Mouse (Mus musculus) kidney, embryonic 14.5 days (tissue): ENCODE measurements around the gene Ptprd. TPM values are rescaled to one million over a fixed set of nuclear protein-coding genes. Genes with fewer than 3 reads are reported as not detected.

Experiments
- ATAC-seq: fragments of 200-750 bp; cut with Nextera tagmentation; 2 replicates; pipeline ENCODE4 v1.8.0; 2017; ENCODE audit warnings: moderate number of reproducible peaks, mild to moderate bottlenecking, moderate TSS enrichment, moderate library complexity; ENCODE audit not compliant: low FRiP score, low TSS enrichment
- H3K27ac ChIP-seq: fragments of 300-500 bp; sonication (generic); 2 replicates; pipeline ENCODE4 v1.5.1; 2014; ENCODE audit warnings: low read depth, mild to moderate bottlenecking, low read length, moderate library complexity, mixed read lengths
- H3K27me3 ChIP-seq: fragments of 300-500 bp; sonication (generic); 2 replicates; pipeline ENCODE4 v1.6.1; 2014; ENCODE audit warnings: mild to moderate bottlenecking, low read length; ENCODE audit not compliant: control insufficient read depth, insufficient read depth
- H3K36me3 ChIP-seq: fragments of 300-500 bp; sonication (generic); 2 replicates; pipeline ENCODE4 v1.6.1; 2014; ENCODE audit warnings: low read length, mixed read lengths; ENCODE audit not compliant: control insufficient read depth, insufficient read depth
- H3K4me1 ChIP-seq: fragments of 300-500 bp; sonication (generic); 2 replicates; pipeline ENCODE4 v1.6.1; 2014; ENCODE audit warnings: low read length, mixed read lengths; ENCODE audit not compliant: control insufficient read depth, insufficient read depth
- H3K4me2 ChIP-seq: fragments of 300-500 bp; sonication (generic); replicated peaks from 2 replicates; pipeline ENCODE4 v1.6.1; 2014; ENCODE audit warnings: low read depth, mild to moderate bottlenecking, low read length
- H3K4me3 ChIP-seq: fragments of 300-500 bp; sonication (generic); 2 replicates; pipeline ENCODE4 v1.5.1; 2014; ENCODE audit warnings: mild to moderate bottlenecking, low read length
- H3K9ac ChIP-seq: fragments of 300-500 bp; sonication (generic); 2 replicates; pipeline ENCODE4 v1.6.1; 2014; ENCODE audit warnings: low read depth, mild to moderate bottlenecking, low read length, moderate library complexity
- H3K9me3 ChIP-seq: fragments of 300-500 bp; sonication (generic); 2 replicates; pipeline ENCODE4 v1.6.1; 2016; ENCODE audit warnings: low read length; ENCODE audit not compliant: control insufficient read depth
- whole genome bisulfite sequencing: fragments of 180-500 bp; shearing (Covaris S2); extraction: QIAGEN DNeasy Blood & Tissue Kit; methylation state at CpG from one replicate; pipeline ENCODE4 v1.1.7; 2014; 5-methylcytosine and 5-hydroxymethylcytosine counted together
- polyA plus RNA-seq: library from polyadenylated mRNA; unstranded; fragments of >200 nt; fragmentation: Nextera tagmentation; extraction: Ambion mirVana; gene quantifications from 2 replicates; pipeline ENCODE4 v1.2.1, GENCODE M21; 2014

Gene Ptprd
- polyA plus RNA-seq, 1 experiment from 2014 or later: 34.8 TPM

DNA sequence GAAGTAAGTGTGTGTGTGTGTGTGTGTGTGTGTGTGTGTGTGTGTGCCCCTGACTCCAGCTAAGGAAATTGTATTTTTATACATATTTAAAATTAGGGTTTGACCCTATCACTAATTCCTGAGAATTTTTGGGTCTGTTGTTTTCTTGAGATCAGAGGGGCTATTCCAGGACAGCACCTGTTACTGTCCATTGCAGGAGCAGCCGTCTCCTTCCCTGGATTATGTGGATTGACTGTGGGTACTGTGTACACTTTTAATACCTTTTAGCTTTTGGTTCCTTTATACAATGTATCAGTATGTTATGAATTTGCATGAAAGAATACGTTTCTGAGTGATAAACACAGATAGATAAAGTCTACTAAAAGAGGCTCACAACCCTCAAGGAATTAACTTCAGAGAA lies 1670.0 kb downstream of the Ptprd start:
- H3K4me1 ChIP-seq: no peaks in the 10 kb centered on the region
- H3K36me3 ChIP-seq: no peaks in the 10 kb centered on the region
- H3K4me2 ChIP-seq: no peak overlapping the region
- no peaks in the 10 kb centered on the region for H3K27me3 ChIP-seq
- no peak overlapping the region for H3K27ac ChIP-seq
- no peak for ATAC-seq
- no peak overlapping the region for H3K9ac ChIP-seq
- no peak overlapping the region for H3K4me3 ChIP-seq
- H3K9me3 ChIP-seq: no peaks in the 10 kb centered on the region
- 81% methylated on average over 2 of the region's 2 CpGs for WGBS

DNA sequence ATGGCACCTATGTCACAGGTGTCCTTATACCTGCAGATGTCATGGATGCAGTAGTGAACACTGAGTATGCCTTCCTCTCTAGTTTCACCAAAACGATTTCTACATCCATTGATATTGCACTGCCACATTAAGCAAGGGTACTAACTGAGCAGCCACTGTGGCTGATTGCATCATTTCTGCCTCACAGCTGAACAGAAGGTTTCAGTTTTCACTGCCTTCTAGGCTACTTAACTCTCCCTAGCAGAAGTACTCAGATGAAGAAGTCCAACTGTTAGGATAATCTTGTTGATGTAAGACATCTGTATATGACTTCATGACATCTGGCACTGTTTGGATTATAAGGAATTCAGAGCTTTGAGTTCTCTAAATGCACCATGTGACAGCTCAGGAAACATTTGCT lies 1678.8 kb downstream of the Ptprd start:
- Histone ChIP-seq H3K27me3 (no peaks in the 10 kb centered on the region), H3K36me3 (no peaks in the 10 kb centered on the region), H3K27ac (no peak overlapping the region), H3K4me1 (no peaks in the 10 kb centered on the region), H3K9ac (no peak overlapping the region), H3K4me2 (no peak overlapping the region), H3K9me3 (peaks cover 7% of the 10 kb centered on the region; the same call in 1 of the 2 replicates), H3K4me3 (no peak overlapping the region)
- WGBS: 50% methylated on average over 1 of the region's 1 CpGs
- peak; percentile 73; the same call in 1 of the 2 replicates for ATAC-seq

- no peak for ATAC-seq
- peaks cover 7% of the 10 kb centered on the region; the same call in 1 of the 2 replicates for H3K9me3 ChIP-seq
- no peak overlapping the region for H3K4me3 ChIP-seq
- no peak overlapping the region for H3K9ac ChIP-seq
- no peaks in the 10 kb centered on the region for H3K27me3 ChIP-seq
- no peak overlapping the region for H3K27ac ChIP-seq
- no peaks in the 10 kb centered on the region for H3K36me3 ChIP-seq
- 73% methylated on average over 3 of the region's 3 CpGs for WGBS
- no peaks in the 10 kb centered on the region for H3K4me1 ChIP-seq
- H3K4me2 ChIP-seq: no peak overlapping the region
These were observed 1686.5 kb downstream of the Ptprd start for GRCm38 (mm10) chr4:76525281-76525680.

DNA sequence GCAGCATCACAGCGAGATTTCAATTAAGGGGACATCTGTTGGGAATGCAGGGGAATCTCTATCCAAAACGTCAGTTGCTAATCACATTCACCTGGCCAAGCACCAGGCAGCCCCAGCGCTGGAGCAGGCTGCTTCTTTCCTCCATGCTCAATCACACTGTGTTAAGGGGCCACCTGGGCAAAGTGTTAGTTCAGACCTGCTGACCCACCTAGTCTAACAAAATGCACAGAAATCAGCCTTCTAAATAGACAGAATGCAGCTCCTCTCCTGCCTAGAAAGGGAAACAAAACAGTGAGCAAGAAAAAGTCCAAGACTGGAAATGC lies 1708.5 kb downstream of the Ptprd start:
- Histone ChIP-seq H3K27me3 (no peaks in the 10 kb centered on the region), H3K9me3 (no peaks in the 10 kb centered on the region), H3K4me1 (no peaks in the 10 kb centered on the region; the same call in 1 of the 2 replicates), H3K27ac (no peak overlapping the region), H3K9ac (no peak overlapping the region), H3K4me2 (no peak overlapping the region), H3K4me3 (no peak overlapping the region), H3K36me3 (no peaks in the 10 kb centered on the region)
- 34% methylated on average over 3 of the region's 3 CpGs for WGBS
- ATAC-seq: no peak; the same call in 1 of the 2 replicates

DNA sequence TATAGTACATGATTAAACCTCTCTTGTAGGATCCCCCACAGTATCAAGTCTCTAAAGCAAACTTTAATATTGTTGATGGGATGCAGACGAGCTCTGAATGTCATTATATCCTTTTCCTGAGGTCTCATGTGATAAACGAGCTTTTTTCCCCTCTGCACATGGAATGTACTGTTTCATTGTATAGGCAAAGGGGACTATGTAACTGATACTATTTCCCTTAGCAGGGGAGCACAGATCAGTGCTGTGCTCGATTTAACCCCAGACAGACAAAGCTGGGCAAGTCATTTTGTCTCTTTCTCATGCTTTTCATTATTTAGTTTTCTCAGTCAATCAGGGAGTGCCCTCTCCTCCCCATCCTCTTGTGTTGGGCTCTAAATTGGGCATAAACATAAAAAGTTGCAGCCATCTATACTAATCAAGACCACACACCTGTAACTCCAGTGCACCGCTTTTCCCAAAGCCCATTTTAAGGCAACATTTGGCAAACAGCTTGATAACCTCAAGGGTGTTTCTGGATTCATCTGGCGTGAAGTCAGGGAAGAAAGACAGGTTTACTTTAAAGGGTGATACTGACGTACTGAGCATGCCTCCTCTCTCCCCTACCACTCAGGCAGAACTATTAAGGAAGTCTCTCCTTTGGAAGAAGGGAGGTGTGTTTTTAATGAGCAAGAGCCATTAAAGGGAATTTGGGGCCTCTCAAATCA lies 1709.0 kb downstream of the Ptprd start:
- H3K9ac ChIP-seq: no peak overlapping the region
- no peaks in the 10 kb centered on the region; the same call in 1 of the 2 replicates for H3K4me1 ChIP-seq
- WGBS: 35% methylated on average over 6 of the region's 6 CpGs
- H3K27me3 ChIP-seq: no peaks in the 10 kb centered on the region
- H3K4me3 ChIP-seq: no peak overlapping the region
- H3K9me3 ChIP-seq: no peaks in the 10 kb centered on the region
- ATAC-seq: peak; percentile 49; the same call in 1 of the 2 replicates
- no peak overlapping the region for H3K4me2 ChIP-seq
- no peaks in the 10 kb centered on the region for H3K36me3 ChIP-seq
- H3K27ac ChIP-seq: no peak overlapping the region

- Histone ChIP-seq H3K4me1 (no peaks in the 10 kb centered on the region), H3K4me3 (no peak overlapping the region), H3K27me3 (no peaks in the 10 kb centered on the region), H3K27ac (no peak overlapping the region), H3K9me3 (no peaks in the 10 kb centered on the region), H3K36me3 (no peaks in the 10 kb centered on the region), H3K9ac (no peak overlapping the region), H3K4me2 (no peak overlapping the region)
- ATAC-seq: no peak
- 79% methylated on average over 3 of the region's 3 CpGs for WGBS
These were observed 1725.9 kb downstream of the Ptprd start for GRCm38 (mm10) chr4:76485848-76486247.

GRCm38 (mm10) chr4:76468366-76469100 lies 1743.2 kb downstream of the Ptprd start:
- WGBS: 54% methylated on average over 3 of the region's 3 CpGs

GRCm38 (mm10) chr4:76464682-76465081 lies 1747.1 kb downstream of the Ptprd start:
- 69% methylated on average over 1 of the region's 1 CpGs for WGBS
- no peak for ATAC-seq
- Histone ChIP-seq H3K36me3 (no peaks in the 10 kb centered on the region), H3K4me2 (no peak overlapping the region), H3K9me3 (no peaks in the 10 kb centered on the region), H3K4me1 (no peaks in the 10 kb centered on the region), H3K4me3 (no peak overlapping the region), H3K27ac (no peak overlapping the region), H3K9ac (no peak overlapping the region), H3K27me3 (no peaks in the 10 kb centered on the region)

More at GRCm38 (mm10) chr4:76468366-76469100, 1743.2 kb downstream of the Ptprd start:
- Histone ChIP-seq H3K36me3 (no peaks in the 10 kb centered on the region), H3K4me2 (no peak overlapping the region), H3K4me3 (no peak overlapping the region), H3K9me3 (no peaks in the 10 kb centered on the region), H3K27ac (no peak overlapping the region), H3K4me1 (no peaks in the 10 kb centered on the region), H3K27me3 (no peaks in the 10 kb centered on the region), H3K9ac (no peak overlapping the region)
- no peak for ATAC-seq

- Histone ChIP-seq H3K36me3 (no peaks in the 10 kb centered on the region), H3K4me3 (no peak overlapping the region), H3K27ac (no peak overlapping the region), H3K4me2 (no peak overlapping the region), H3K9me3 (no peaks in the 10 kb centered on the region), H3K27me3 (no peaks in the 10 kb centered on the region), H3K4me1 (no peaks in the 10 kb centered on the region), H3K9ac (no peak overlapping the region)
- 57% methylated on average over 5 of the region's 5 CpGs for WGBS
- ATAC-seq: no peak
These were observed 1750.4 kb downstream of the Ptprd start for GRCm38 (mm10) chr4:76461336-76461735.
